Mouse (Mus musculus) C2C12 (cell line): Measurements from ENCODE around the gene Arl6ip4.

Experiments
- CEBPB ChIP-seq: IDR thresholded peaks from one replicate; pipeline ENCODE4 v1.6.1; 2011; ENCODE audit warnings: low read depth, mild to moderate bottlenecking, control low read depth, moderate library complexity
- CTCF ChIP-seq: IDR thresholded peaks from one replicate; pipeline ENCODE4 v1.5.1; 2011; ENCODE audit not compliant: control insufficient read depth, insufficient read depth, insufficient read length

DNA sequence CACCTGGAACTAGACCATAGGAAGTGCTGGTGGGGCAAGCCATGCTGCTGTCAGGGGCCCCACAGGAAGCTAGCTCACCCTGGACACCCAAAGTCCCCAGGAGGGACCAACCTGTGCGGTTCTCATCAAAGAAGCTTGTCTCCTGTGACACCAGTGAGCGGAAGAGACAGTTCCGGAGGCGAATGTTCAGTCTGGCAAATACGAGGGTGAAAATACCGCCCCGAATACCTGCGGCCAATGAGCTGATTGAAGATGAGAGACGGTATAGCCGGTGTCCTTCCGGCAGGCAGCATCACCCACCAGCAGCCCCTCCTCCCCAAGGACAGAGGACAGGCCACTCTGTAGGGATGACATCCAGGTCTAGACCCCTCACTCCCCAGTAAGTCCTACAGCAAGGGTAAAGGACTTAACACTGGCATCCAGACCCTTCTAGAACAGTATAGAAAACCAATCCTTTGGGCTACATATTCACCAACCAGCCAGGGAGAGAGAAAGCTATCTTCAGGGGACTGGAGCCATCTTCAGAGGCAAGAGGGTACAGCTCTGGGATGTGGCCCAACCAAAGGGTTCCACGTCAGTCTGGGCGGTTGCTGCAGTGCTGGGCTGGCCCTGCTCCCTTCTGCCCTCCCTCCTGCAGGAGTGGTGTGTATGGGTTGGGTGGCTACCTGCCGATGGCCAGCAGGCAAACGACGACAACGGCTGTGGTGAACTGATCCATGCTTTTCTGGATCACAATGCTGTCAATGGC, 32.8 kb upstream of the Arl6ip4 start:
- no peak for TF ChIP-seq CTCF
- no peak for TF ChIP-seq CEBPB
